Mouse (Mus musculus) myocyte (in vitro differentiated cells): ENCODE measurements at regions not wholly inside any gene's neighbourhood (a gene's known extent, or its start where the extent isn't known, plus 50 kb on each side); places are given as distances from the start of the nearest gene placed in this dataset.

Experiments
- H3K27me3 ChIP-seq: one replicate; pipeline ENCODE4 v1.6.1; 2011; ENCODE audit not compliant: control insufficient read depth, insufficient read depth, insufficient read length
- H3K36me3 ChIP-seq: one replicate; pipeline ENCODE4 v1.6.1; 2011; ENCODE audit not compliant: control insufficient read depth, insufficient read depth
- H3K4me2 ChIP-seq: one replicate; pipeline ENCODE4 v1.6.1; 2011; ENCODE audit warnings: low read depth, control low read depth
- H3K4me3 ChIP-seq: one replicate; pipeline ENCODE4 v1.5.1; 2011; ENCODE audit warnings: mild to moderate bottlenecking, control low read depth, moderate library complexity
- H3K79me2 ChIP-seq: one replicate; pipeline ENCODE4 v1.6.1; 2011; ENCODE audit not compliant: control insufficient read depth, insufficient read depth
- H3ac ChIP-seq: one replicate; pipeline ENCODE4 v1.6.1; 2011; ENCODE audit not compliant: control insufficient read depth, insufficient read length
- CEBPB ChIP-seq: IDR thresholded peaks from 2 replicates; pipeline ENCODE4 v1.6.1; 2011; ENCODE audit warnings: mild to moderate bottlenecking, moderate library complexity; ENCODE audit not compliant: poor library complexity, insufficient read depth, severe bottlenecking
- E2F4 ChIP-seq: IDR thresholded peaks from one replicate; pipeline ENCODE4 v1.6.1; 2011; ENCODE audit warnings: mild to moderate bottlenecking, control low read depth, moderate library complexity; ENCODE audit not compliant: insufficient read depth
- MAX ChIP-seq: IDR thresholded peaks from one replicate; pipeline ENCODE4 v1.6.1; 2011; ENCODE audit warnings: low read depth, mild to moderate bottlenecking, control low read depth
- MYOD1 ChIP-seq, 3 experiments: IDR thresholded peaks; one replicate each; pipeline ENCODE4 v1.6.1; 2011; ENCODE audit warnings: control low read depth in 2 of 3, low read depth in 2 of 3, mild to moderate bottlenecking in 2 of 3, moderate library complexity in 1 of 3; ENCODE audit not compliant: insufficient read length in 2 of 3, control insufficient read depth in 1 of 3
- MYOG ChIP-seq, 3 experiments: IDR thresholded peaks; one replicate each; pipeline ENCODE4 v1.6.1; 2011; ENCODE audit warnings: control low read depth in 2 of 3, low read depth in 2 of 3, mild to moderate bottlenecking in 2 of 3; ENCODE audit not compliant: insufficient read length in 2 of 3, control insufficient read depth in 1 of 3, insufficient read depth in 1 of 3
- POLR2A ChIP-seq: IDR thresholded peaks from one replicate; pipeline ENCODE4 v1.6.1; 2011; ENCODE audit warnings: low read depth, mild to moderate bottlenecking, control low read depth, moderate library complexity; ENCODE audit not compliant: insufficient read length
- POLR2AphosphoS2 ChIP-seq: IDR thresholded peaks from one replicate; pipeline ENCODE4 v1.6.1; 2011; ENCODE audit warnings: low read depth, control low read depth; ENCODE audit not compliant: insufficient read length
- REST ChIP-seq: IDR thresholded peaks from one replicate; pipeline ENCODE4 v1.6.1; 2011; ENCODE audit warnings: mild to moderate bottlenecking, control low read depth, moderate library complexity; ENCODE audit not compliant: insufficient read depth, insufficient read length
- SRF ChIP-seq: IDR thresholded peaks from one replicate; pipeline ENCODE4 v1.6.1; 2011; ENCODE audit warnings: low read depth; ENCODE audit not compliant: control insufficient read depth, insufficient read length
- TCF12 ChIP-seq: IDR thresholded peaks from one replicate; pipeline ENCODE4 v1.6.1; 2011; ENCODE audit warnings: mild to moderate bottlenecking, control low read depth; ENCODE audit not compliant: poor library complexity, insufficient read depth, severe bottlenecking
- TCF3 ChIP-seq: IDR thresholded peaks from one replicate; pipeline ENCODE4 v1.6.1; 2011; ENCODE audit warnings: low read depth, control low read depth; ENCODE audit not compliant: insufficient read length
- USF1 ChIP-seq: IDR thresholded peaks from one replicate; pipeline ENCODE4 v1.6.1; 2011; ENCODE audit warnings: low read depth, mild to moderate bottlenecking, control low read depth, moderate library complexity

DNA sequence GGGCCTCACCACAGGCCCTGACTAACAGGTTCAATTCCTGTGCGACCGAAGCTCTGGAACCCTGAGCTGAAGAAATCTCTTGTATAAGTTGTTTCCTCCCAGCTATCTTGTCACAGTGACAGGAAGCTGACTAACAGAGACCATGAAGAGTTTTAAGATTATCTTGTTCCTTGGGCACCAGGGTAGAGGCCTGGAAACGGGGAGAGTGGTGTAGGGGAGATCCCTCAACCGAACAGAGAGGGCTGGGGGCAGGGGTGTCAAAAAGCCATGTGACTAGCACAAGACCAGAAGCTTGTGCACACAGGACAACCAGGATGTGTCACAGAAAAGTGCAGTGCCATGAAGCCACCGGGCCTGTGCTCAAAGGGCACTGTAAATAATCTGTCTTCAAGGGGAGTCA lies 67.7 kb upstream of the Slc38a2 start:
- H3K27me3 ChIP-seq = no peaks in the 10 kb centered on the region
- TF ChIP-seq REST = no peak
- no peaks in the 10 kb centered on the region for H3K36me3 ChIP-seq
- H3K4me3 ChIP-seq = no peak overlapping the region
- no peak overlapping the region for H3ac ChIP-seq
- no peaks in the 10 kb centered on the region for H3K79me2 ChIP-seq
- H3K4me2 ChIP-seq = no peak overlapping the region

DNA sequence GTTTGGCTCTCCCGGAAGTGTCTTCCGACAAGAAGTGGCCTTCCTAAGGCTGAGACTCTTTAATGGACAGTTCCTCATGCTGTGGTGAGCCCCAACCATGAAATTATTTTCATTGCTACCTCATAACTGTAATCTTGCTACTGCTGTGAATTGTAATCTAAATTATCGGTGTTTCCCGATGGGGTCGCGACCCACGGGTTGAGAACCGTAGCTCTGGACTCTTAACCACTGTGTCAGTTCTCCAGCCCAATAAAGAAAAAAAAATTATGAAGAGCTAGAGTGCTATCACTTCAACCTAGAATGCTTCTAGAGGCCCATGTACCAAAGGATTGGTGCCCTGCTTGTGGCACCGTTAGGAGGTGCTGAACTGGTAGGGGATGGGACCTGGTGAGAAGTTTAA lies 66.7 kb upstream of the Slc38a2 start:
- H3K79me2 ChIP-seq = no peaks in the 10 kb centered on the region
- H3K4me3 ChIP-seq = no peak overlapping the region
- TF ChIP-seq USF1 = no peak
- no peak for TF ChIP-seq SRF
- TF ChIP-seq POLR2AphosphoS2 = no peak
- no peak for TF ChIP-seq MAX
- no peak for TF ChIP-seq MYOD1 (IDR thresholded peaks at IDR 0.05; ENCODE audit: control insufficient read depth in 1 of 3, insufficient read length in 2 of 3, low read depth in 2 of 3)
- no peak for TF ChIP-seq TCF12
- no peak for TF ChIP-seq MYOG (IDR thresholded peaks at IDR 0.05; ENCODE audit: control insufficient read depth in 1 of 3, insufficient read depth in 1 of 3, insufficient read length in 2 of 3, low read depth in 2 of 3)
- no peak for TF ChIP-seq CEBPB
- no peak for TF ChIP-seq REST
- TF ChIP-seq E2F4 = no peak
- no peak for TF ChIP-seq TCF3
- no peak for TF ChIP-seq POLR2A
- no peak overlapping the region for H3ac ChIP-seq
- H3K4me2 ChIP-seq = no peak overlapping the region
- H3K27me3 ChIP-seq = no peaks in the 10 kb centered on the region
- H3K36me3 ChIP-seq = no peaks in the 10 kb centered on the region

DNA sequence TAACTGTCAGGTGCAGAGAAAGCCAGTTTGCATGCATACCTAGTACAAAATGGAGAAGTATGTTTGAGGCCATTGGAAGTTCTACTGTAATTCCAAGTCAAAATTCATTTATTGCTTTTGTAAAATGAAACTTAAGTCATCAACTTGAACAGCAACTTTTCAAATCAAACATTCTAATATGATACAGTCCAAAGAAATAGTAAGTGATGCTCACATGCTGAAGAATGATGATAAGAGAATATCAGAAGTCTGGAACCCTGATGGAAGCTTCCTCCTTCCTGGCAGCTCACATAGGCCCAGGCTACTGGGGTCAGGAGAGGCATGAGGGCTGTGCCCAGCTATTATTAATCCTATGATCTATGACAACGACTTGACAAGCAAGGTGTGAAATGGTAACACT lies 64.1 kb upstream of the Slc38a2 start:
- Histone ChIP-seq H3K79me2 (no peaks in the 10 kb centered on the region), H3K27me3 (no peaks in the 10 kb centered on the region), H3ac (no peak overlapping the region), H3K4me3 (no peak overlapping the region), H3K4me2 (no peak overlapping the region), H3K36me3 (no peaks in the 10 kb centered on the region)
- TF ChIP-seq POLR2A (no peak), USF1 (no peak), POLR2AphosphoS2 (no peak), MYOD1 (IDR thresholded peaks at IDR 0.05; ENCODE audit: control insufficient read depth in 1 of 3, insufficient read length in 2 of 3, low read depth in 2 of 3) (no peak), MAX (no peak), MYOG (IDR thresholded peaks at IDR 0.05; ENCODE audit: control insufficient read depth in 1 of 3, insufficient read depth in 1 of 3, insufficient read length in 2 of 3, low read depth in 2 of 3) (no peak), TCF12 (no peak), CEBPB (no peak), REST (no peak), SRF (no peak), TCF3 (no peak), E2F4 (no peak)

DNA sequence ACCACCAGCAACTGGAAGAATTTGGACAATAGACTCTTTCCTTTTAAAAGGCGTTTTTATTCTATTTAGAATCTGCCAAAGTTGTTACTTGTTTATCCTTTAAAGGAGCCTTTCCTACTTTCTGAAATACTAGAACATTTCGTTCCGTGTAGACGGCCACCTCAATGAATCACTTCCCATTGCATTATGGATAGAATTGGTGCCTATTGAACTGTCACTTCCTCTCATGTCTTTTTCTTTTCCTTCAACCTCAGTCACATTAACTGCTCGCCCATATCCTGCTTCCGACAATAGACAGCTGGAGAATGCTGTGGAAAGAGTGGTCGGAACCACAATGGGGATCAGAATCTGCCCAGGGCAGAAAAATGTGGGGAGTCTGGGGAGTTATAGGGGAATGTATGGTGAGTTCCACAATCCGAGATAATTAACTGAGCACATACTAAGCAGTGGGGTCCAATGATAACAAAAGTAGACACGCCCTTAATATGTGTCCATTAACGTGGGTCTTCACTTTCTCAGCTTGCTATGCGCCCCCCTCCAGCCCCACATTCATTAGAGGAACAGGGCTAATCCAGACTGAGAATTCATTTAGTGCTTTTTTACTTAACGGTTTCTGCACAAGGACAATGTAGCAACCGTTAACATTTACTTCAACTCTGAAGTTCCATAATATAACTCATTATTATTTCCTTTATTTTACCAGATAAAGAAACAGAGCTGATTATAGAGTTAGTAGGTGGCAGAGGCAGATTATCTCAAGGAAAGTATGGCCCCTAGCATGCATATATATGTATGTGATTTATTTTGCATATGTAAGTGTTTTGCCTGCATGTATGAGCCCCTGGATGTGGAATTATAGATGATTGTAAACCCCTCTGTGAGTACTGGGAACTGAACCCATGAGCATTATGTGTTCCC lies 59.8 kb upstream of the Slc38a2 start:
- Histone ChIP-seq H3K4me3 (no peak overlapping the region), H3K27me3 (no peaks in the 10 kb centered on the region), H3ac (no peak overlapping the region), H3K79me2 (no peaks in the 10 kb centered on the region), H3K36me3 (no peaks in the 10 kb centered on the region), H3K4me2 (no peak overlapping the region)
- TF ChIP-seq CEBPB (no peak), E2F4 (no peak), TCF3 (no peak), POLR2AphosphoS2 (no peak), USF1 (no peak), MAX (no peak), MYOD1 (IDR thresholded peaks at IDR 0.05; ENCODE audit: control insufficient read depth in 1 of 3, insufficient read length in 2 of 3, low read depth in 2 of 3) (no peak), SRF (no peak)
